Mouse (Mus musculus): ENCODE data around the gene Hsd17b7.
"Not testable (repeated sequence)": the region's sequence is repeated elsewhere in the genome, so short reads cannot be mapped to it uniquely, and the experiment has no call there.

Hsd17b7 gene

GRCm38 (mm10) chr1:169968792-169969515 lies at the start of gene Hsd17b7:
Gene Hsd17b7 (minus strand): TSS chr1:169969241.
- DNase-seq (ENCODE audit: low read depth, low spot score) = peak; percentile 98

- DNase-seq (ENCODE audit: low read depth, low spot score) = no peak
These were observed 45.7 kb upstream of the Hsd17b7 start for GRCm38 (mm10) chr1:170014784-170015183.

- no peak for DNase-seq (ENCODE audit: low read depth, low spot score)
These were observed 41.9 kb upstream of the Hsd17b7 start for GRCm38 (mm10) chr1:170010716-170011505.

- no peak for DNase-seq (ENCODE audit: low read depth, low spot score)
These were observed 40.3 kb upstream of the Hsd17b7 start for GRCm38 (mm10) chr1:170009296-170009695.

GRCm38 (mm10) chr1:170008432-170009220 lies 39.6 kb upstream of the Hsd17b7 start:
- DNase-seq (ENCODE audit: low read depth, low spot score) = no peak

- no peak for DNase-seq (ENCODE audit: low read depth, low spot score)
These were observed 37.5 kb upstream of the Hsd17b7 start for GRCm38 (mm10) chr1:170006516-170006915.

- DNase-seq (ENCODE audit: low read depth, low spot score) = no peak
These were observed 36.3 kb upstream of the Hsd17b7 start for GRCm38 (mm10) chr1:170005297-170005696.

- DNase-seq (ENCODE audit: low read depth, low spot score) = not testable (repeated sequence)
These were observed 24.9 kb upstream of the Hsd17b7 start for GRCm38 (mm10) chr1:169993901-169994300.

GRCm38 (mm10) chr1:169986166-169986565 lies 17.1 kb upstream of the Hsd17b7 start:
- DNase-seq (ENCODE audit: low read depth, low spot score) = no peak

GRCm38 (mm10) chr1:169977621-169978020 lies 8.6 kb upstream of the Hsd17b7 start:
- DNase-seq (ENCODE audit: low read depth, low spot score) = no peak

- no peak for DNase-seq (ENCODE audit: low read depth, low spot score)
These were observed 3.0 kb upstream of the Hsd17b7 start for GRCm38 (mm10) chr1:169971998-169972397.

GRCm38 (mm10) chr1:169970936-169971335 lies 1.9 kb upstream of the Hsd17b7 start:
- DNase-seq (ENCODE audit: low read depth, low spot score) = no peak

- no peak for DNase-seq (ENCODE audit: low read depth, low spot score)
These were observed 460 bp upstream of the Hsd17b7 start for GRCm38 (mm10) chr1:169969516-169969886.

GRCm38 (mm10) chr1:169953106-169953505 lies 15.9 kb downstream of the Hsd17b7 start:
- no peak for DNase-seq (ENCODE audit: low read depth, low spot score)

- no peak for DNase-seq (ENCODE audit: low read depth, low spot score)
These were observed 16.4 kb downstream of the Hsd17b7 start for GRCm38 (mm10) chr1:169952636-169953035.

GRCm38 (mm10) chr1:169951561-169951960 lies 17.5 kb downstream of the Hsd17b7 start:
- no peak for DNase-seq (ENCODE audit: low read depth, low spot score)

GRCm38 (mm10) chr1:169950651-169951050 lies 18.4 kb downstream of the Hsd17b7 start:
- no peak for DNase-seq (ENCODE audit: low read depth, low spot score)

GRCm38 (mm10) chr1:169949981-169950380 lies 19.1 kb downstream of the Hsd17b7 start:
- DNase-seq (ENCODE audit: low read depth, low spot score) = no peak

- no peak for DNase-seq (ENCODE audit: low read depth, low spot score)
These were observed 20.2 kb downstream of the Hsd17b7 start for GRCm38 (mm10) chr1:169948866-169949265.

- no peak for DNase-seq (ENCODE audit: low read depth, low spot score)
These were observed 20.8 kb downstream of the Hsd17b7 start for GRCm38 (mm10) chr1:169948280-169948679.

- no peak for DNase-seq (ENCODE audit: low read depth, low spot score)
These were observed 21.4 kb downstream of the Hsd17b7 start for GRCm38 (mm10) chr1:169947654-169948053.

GRCm38 (mm10) chr1:169946004-169946403 lies 23.0 kb downstream of the Hsd17b7 start:
- DNase-seq (ENCODE audit: low read depth, low spot score) = no peak
